Mouse (Mus musculus): ENCODE results near the gene Cgn.

DNA sequence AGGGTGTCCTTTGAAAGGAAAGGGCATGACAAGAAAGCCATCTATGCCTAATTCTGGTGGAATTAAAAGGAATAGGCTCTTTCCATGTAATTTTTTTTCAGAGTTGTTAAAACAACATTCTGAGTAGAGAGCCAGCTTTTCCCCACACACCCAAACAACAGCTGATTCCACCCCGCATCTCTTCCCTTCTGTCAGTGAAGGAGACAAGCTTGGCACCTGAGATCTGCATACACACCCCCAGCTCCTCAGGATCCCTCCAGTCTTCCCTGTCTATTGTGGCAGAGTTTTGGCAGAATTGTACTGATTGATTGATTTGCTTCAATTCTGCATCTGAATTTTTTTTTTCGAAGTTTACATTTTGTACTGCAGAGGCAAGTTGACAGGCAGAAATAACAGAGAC is 6.0 kb upstream of the Cgn start:
- TF ChIP-seq POLR2A (IDR thresholded peaks at IDR 0.05; ENCODE audit: low read depth, low read length): no peak
- no peak for TF ChIP-seq CTCF (IDR thresholded peaks at IDR 0.05; ENCODE audit: extremely low read depth, insufficient read length, insufficient replicate concordance, low read depth, low read length)
